Mouse (Mus musculus) ES-E14 (cell line): ENCODE measurements around the gene Oas1c.

Source experiments
- CHD2 ChIP-seq: IDR thresholded peaks from 2 replicates; pipeline ENCODE4 v1.6.1; 2014; ENCODE audit warnings: mild to moderate bottlenecking, low read depth, low read length, inconsistent platforms
- MAFK ChIP-seq: IDR thresholded peaks from 2 replicates; pipeline ENCODE4 v1.6.1; 2014; ENCODE audit warnings: mild to moderate bottlenecking, low read depth, low read length, inconsistent platforms; ENCODE audit not compliant: insufficient read depth
- ZC3H11A ChIP-seq: IDR thresholded peaks from 2 replicates; pipeline ENCODE4 v1.6.1; 2012; ENCODE audit warnings: low read depth, mild to moderate bottlenecking, inconsistent platforms, low read length, borderline replicate concordance
- ZNF384 ChIP-seq: IDR thresholded peaks from 2 replicates; pipeline ENCODE4 v1.6.1; 2012; ENCODE audit warnings: low read depth, low read length, inconsistent platforms

DNA sequence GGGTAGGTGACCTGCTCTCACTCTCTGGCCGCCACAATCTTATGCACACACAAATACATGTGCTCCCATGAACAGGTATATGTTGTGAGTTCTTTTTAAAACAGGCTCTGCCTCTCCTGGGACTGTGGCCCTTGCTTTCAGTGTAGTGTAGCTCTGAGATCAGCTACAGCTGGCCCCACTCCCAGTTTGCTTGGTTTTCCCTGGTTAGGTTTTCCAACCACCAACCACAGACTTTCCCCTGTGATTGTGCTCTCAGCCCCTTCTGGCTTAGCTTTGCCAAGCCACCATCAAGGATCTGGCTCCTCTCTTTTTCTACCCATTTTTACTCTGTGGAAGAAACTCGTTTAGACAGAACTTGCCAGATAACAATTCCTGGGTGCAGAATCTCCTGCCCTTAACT, 8.7 kb downstream of the Oas1c start:
- no peak for TF ChIP-seq ZC3H11A
- TF ChIP-seq MAFK, result no peak
- no peak for TF ChIP-seq ZNF384
- TF ChIP-seq CHD2, result no peak
